Mouse (Mus musculus): ENCODE measurements around the gene Copb1. TPM values are rescaled to one million over a fixed set of nuclear protein-coding genes. Genes with fewer than 3 reads are reported as not detected.

The Copb1 gene
- polyA plus RNA-seq, 1 experiment from 2014 or later = 111 TPM

- Histone ChIP-seq H3K4me3 (replicated peaks) (no peak overlapping the region), H3K4me2 (no peak overlapping the region), H3K9me3 (no peaks in the 10 kb centered on the region), H3K27me3 (replicated peaks) (no peaks in the 10 kb centered on the region), H3K27ac (no peak overlapping the region), H3K4me1 (no peaks in the 10 kb centered on the region), H3K9ac (no peak overlapping the region), H3K36me3 (no peaks in the 10 kb centered on the region)
- WGBS = 55% methylated on average over 3 of the region's 3 CpGs
- ATAC-seq (ENCODE audit: insufficient read depth, low FRiP score, low read depth) = no peak
Observed at GRCm38 (mm10) chr7:114281671-114282070, 27.2 kb upstream of the Copb1 start.

- Histone ChIP-seq H3K27ac (peak within 1 kb of the TSS; percentile 74; the same call in 1 of the 2 replicates), H3K36me3 (peaks cover 11% of the 10 kb centered on the region; the same call in 1 of the 2 replicates), H3K9me3 (no peaks in the 10 kb centered on the region), H3K9ac (peak within 1 kb of the TSS; percentile 88), H3K27me3 (replicated peaks) (no peaks in the 10 kb centered on the region), H3K4me2 (peak within 1 kb of the TSS; percentile 79), H3K4me3 (replicated peaks) (peak within 1 kb of the TSS; percentile 72), H3K4me1 (0 out of 2 replicates have a peak, but pooled peaks cover 5% of the 10 kb centered on the region)
- peak; percentile 92 for ATAC-seq (ENCODE audit: insufficient read depth, low FRiP score, low read depth)
- under 1% methylated on average over 39 of the region's 39 CpGs for WGBS
Observed at GRCm38 (mm10) chr7:114276005-114276752, 21.7 kb upstream of the Copb1 start, which contains the start of gene Psma1. Gene Psma1 (minus strand): TSS chr7:114276118.

- ATAC-seq (ENCODE audit: insufficient read depth, low FRiP score, low read depth) = no peak; the same call in 1 of the 2 replicates
- no peaks in the 10 kb centered on the region for H3K9me3 ChIP-seq
Observed at GRCm38 (mm10) chr7:114275372-114276004, 21.0 kb upstream of the Copb1 start.

GRCm38 (mm10) chr7:114268446-114268845 lies 13.9 kb upstream of the Copb1 start:
- Histone ChIP-seq H3K27me3 (replicated peaks) (no peaks in the 10 kb centered on the region), H3K9me3 (no peaks in the 10 kb centered on the region), H3K27ac (no peak overlapping the region), H3K4me3 (replicated peaks) (no peak overlapping the region), H3K4me1 (no peaks in the 10 kb centered on the region), H3K9ac (no peak overlapping the region), H3K36me3 (peaks cover 50% of the 10 kb centered on the region), H3K4me2 (no peak overlapping the region)
- WGBS = 96% methylated on average over 5 of the region's 5 CpGs
- ATAC-seq (ENCODE audit: insufficient read depth, low FRiP score, low read depth) = no peak

More at GRCm38 (mm10) chr7:114275372-114276004, 21.0 kb upstream of the Copb1 start:
- Histone ChIP-seq H3K9ac (peak overlapping the region; percentile 88), H3K4me2 (peak overlapping the region; percentile 79), H3K27me3 (replicated peaks) (no peaks in the 10 kb centered on the region), H3K36me3 (peaks cover 11% of the 10 kb centered on the region; the same call in 1 of the 2 replicates), H3K4me1 (0 out of 2 replicates have a peak, but pooled peaks cover 5% of the 10 kb centered on the region), H3K27ac (peak overlapping the region; percentile 74; the same call in 1 of the 2 replicates), H3K4me3 (replicated peaks) (peak overlapping the region; percentile 72)
- WGBS = 2% methylated on average over 24 of the region's 24 CpGs

- H3K27ac ChIP-seq = no peak overlapping the region
- ATAC-seq (ENCODE audit: insufficient read depth, low FRiP score, low read depth) = no peak
- no peaks in the 10 kb centered on the region for H3K27me3 ChIP-seq (replicated peaks)
- H3K4me3 ChIP-seq (replicated peaks) = no peak overlapping the region
- H3K9ac ChIP-seq = no peak overlapping the region
- 0 out of 2 replicates have a peak, but pooled peaks cover 3% of the 10 kb centered on the region for H3K4me1 ChIP-seq
- H3K4me2 ChIP-seq = no peak overlapping the region
- 91% methylated on average over 3 of the region's 3 CpGs for WGBS
- peaks cover 28% of the 10 kb centered on the region for H3K36me3 ChIP-seq
- H3K9me3 ChIP-seq = no peaks in the 10 kb centered on the region
Observed at GRCm38 (mm10) chr7:114251684-114252083, 2.8 kb downstream of the Copb1 start.

- no peak overlapping the region for H3K9ac ChIP-seq
- no peak overlapping the region for H3K4me3 ChIP-seq (replicated peaks)
- no peak overlapping the region for H3K4me2 ChIP-seq
- peaks cover 36% of the 10 kb centered on the region for H3K36me3 ChIP-seq
- H3K27me3 ChIP-seq (replicated peaks) = no peaks in the 10 kb centered on the region
- no peaks in the 10 kb centered on the region for H3K9me3 ChIP-seq
- no peak for ATAC-seq (ENCODE audit: insufficient read depth, low FRiP score, low read depth)
- 75% methylated on average over 7 of the region's 7 CpGs for WGBS
- H3K27ac ChIP-seq = no peak overlapping the region
- H3K4me1 ChIP-seq = no peaks in the 10 kb centered on the region
Observed at GRCm38 (mm10) chr7:114233980-114234379, 20.5 kb downstream of the Copb1 start.

- no peak overlapping the region for H3K27ac ChIP-seq
- no peak for ATAC-seq (ENCODE audit: insufficient read depth, low FRiP score, low read depth)
- no peak overlapping the region for H3K4me3 ChIP-seq (replicated peaks)
- H3K4me2 ChIP-seq = no peak overlapping the region
- WGBS = 90% methylated on average over 7 of the region's 7 CpGs
- H3K9me3 ChIP-seq = no peaks in the 10 kb centered on the region
- no peaks in the 10 kb centered on the region for H3K4me1 ChIP-seq
- H3K36me3 ChIP-seq = peaks cover 34% of the 10 kb centered on the region
- no peaks in the 10 kb centered on the region for H3K27me3 ChIP-seq (replicated peaks)
- H3K9ac ChIP-seq = no peak overlapping the region
Observed at GRCm38 (mm10) chr7:114232982-114233381, 21.5 kb downstream of the Copb1 start.

- no peaks in the 10 kb centered on the region for H3K27me3 ChIP-seq (replicated peaks)
- no peak for ATAC-seq (ENCODE audit: insufficient read depth, low FRiP score, low read depth)
- no peak overlapping the region for H3K4me2 ChIP-seq
- H3K36me3 ChIP-seq = peaks cover 36% of the 10 kb centered on the region
- no peaks in the 10 kb centered on the region for H3K4me1 ChIP-seq
- H3K4me3 ChIP-seq (replicated peaks) = no peak overlapping the region
- no peak overlapping the region for H3K27ac ChIP-seq
- 64% methylated on average over 3 of the region's 3 CpGs for WGBS
- no peak overlapping the region for H3K9ac ChIP-seq
- H3K9me3 ChIP-seq = no peaks in the 10 kb centered on the region
Observed at GRCm38 (mm10) chr7:114231857-114232256, 22.7 kb downstream of the Copb1 start.

GRCm38 (mm10) chr7:114226521-114226920 lies 28.0 kb downstream of the Copb1 start:
- H3K9me3 ChIP-seq = no peaks in the 10 kb centered on the region
- H3K27me3 ChIP-seq (replicated peaks) = no peaks in the 10 kb centered on the region
- no peak overlapping the region for H3K27ac ChIP-seq
- WGBS = 92% methylated on average over 1 of the region's 1 CpGs
- no peak overlapping the region for H3K9ac ChIP-seq
- H3K4me2 ChIP-seq = no peak overlapping the region
- no peak overlapping the region for H3K4me3 ChIP-seq (replicated peaks)
- peaks cover 40% of the 10 kb centered on the region for H3K36me3 ChIP-seq
- no peaks in the 10 kb centered on the region for H3K4me1 ChIP-seq
- no peak for ATAC-seq (ENCODE audit: insufficient read depth, low FRiP score, low read depth)

GRCm38 (mm10) chr7:114220433-114220832 lies 34.1 kb downstream of the Copb1 start:
- Histone ChIP-seq H3K9me3 (no peaks in the 10 kb centered on the region), H3K27ac (no peak overlapping the region), H3K36me3 (peaks cover 24% of the 10 kb centered on the region), H3K27me3 (replicated peaks) (no peaks in the 10 kb centered on the region), H3K4me3 (replicated peaks) (no peak overlapping the region), H3K4me1 (no peaks in the 10 kb centered on the region), H3K9ac (no peak overlapping the region), H3K4me2 (no peak overlapping the region)
- ATAC-seq (ENCODE audit: insufficient read depth, low FRiP score, low read depth) = no peak
- 79% methylated on average over 4 of the region's 4 CpGs for WGBS

- Histone ChIP-seq H3K9me3 (no peaks in the 10 kb centered on the region), H3K4me3 (replicated peaks) (no peak overlapping the region), H3K4me1 (no peaks in the 10 kb centered on the region), H3K4me2 (no peak overlapping the region), H3K27me3 (replicated peaks) (no peaks in the 10 kb centered on the region), H3K36me3 (peaks cover 35% of the 10 kb centered on the region), H3K9ac (no peak overlapping the region), H3K27ac (no peak overlapping the region)
- ATAC-seq (ENCODE audit: insufficient read depth, low FRiP score, low read depth) = no peak
- WGBS = 80% methylated on average over 2 of the region's 2 CpGs
Observed at GRCm38 (mm10) chr7:114216908-114217307, 37.6 kb downstream of the Copb1 start.

- H3K27ac ChIP-seq = no peak overlapping the region
- no peaks in the 10 kb centered on the region for H3K4me1 ChIP-seq
- H3K4me2 ChIP-seq = no peak overlapping the region
- no peak for ATAC-seq (ENCODE audit: insufficient read depth, low FRiP score, low read depth)
- H3K36me3 ChIP-seq = peaks cover 28% of the 10 kb centered on the region
- no peaks in the 10 kb centered on the region for H3K27me3 ChIP-seq (replicated peaks)
- WGBS = 92% methylated on average over 1 of the region's 1 CpGs
- no peak overlapping the region for H3K9ac ChIP-seq
- H3K9me3 ChIP-seq = no peaks in the 10 kb centered on the region
- H3K4me3 ChIP-seq (replicated peaks) = no peak overlapping the region
Observed at GRCm38 (mm10) chr7:114214385-114214784, 40.1 kb downstream of the Copb1 start.

Measured in stomach, embryonic 15.5 days (tissue).